Mouse (Mus musculus) spleen, embryonic (tissue): ENCODE results near the gene Rnf167.

ENCODE experiments used
- CTCF ChIA-PET: fragments of 350-600 bp; sonication (Branson Sonifier 250); formaldehyde crosslinking; loops from one replicate; lab custom pipeline; 2022; lab: Charles Lee

Gene Rnf167

GRCm38 (mm10) chr11:70635601-70636000 lies 11.4 kb upstream of the Rnf167 start:
- CTCF ChIA-PET, result no interaction called here

- CTCF ChIA-PET, result no interaction called here
Measured at GRCm38 (mm10) chr11:70637764-70638163, 9.3 kb upstream of the Rnf167 start.

DNA sequence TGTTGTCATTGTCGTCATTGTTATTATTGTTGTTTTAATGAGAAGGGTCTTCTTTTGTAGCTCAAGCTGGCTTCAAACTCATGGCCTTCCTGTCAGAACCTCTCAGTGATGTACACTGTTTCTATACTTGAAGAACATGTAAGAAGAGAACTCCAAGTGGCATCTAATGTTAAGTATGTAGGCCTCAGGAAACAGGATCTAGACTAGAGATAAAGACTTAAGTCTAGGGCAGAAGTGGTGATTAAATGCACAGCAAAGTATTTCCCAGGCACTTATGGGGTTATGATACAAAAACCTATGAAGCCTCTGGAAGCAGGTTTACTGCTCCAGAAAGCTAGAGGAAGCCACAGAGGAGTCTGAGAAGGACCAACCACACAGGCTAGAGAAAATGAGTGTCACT lies 8.7 kb upstream of the Rnf167 start:
- CTCF ChIA-PET, result no interaction called here

DNA sequence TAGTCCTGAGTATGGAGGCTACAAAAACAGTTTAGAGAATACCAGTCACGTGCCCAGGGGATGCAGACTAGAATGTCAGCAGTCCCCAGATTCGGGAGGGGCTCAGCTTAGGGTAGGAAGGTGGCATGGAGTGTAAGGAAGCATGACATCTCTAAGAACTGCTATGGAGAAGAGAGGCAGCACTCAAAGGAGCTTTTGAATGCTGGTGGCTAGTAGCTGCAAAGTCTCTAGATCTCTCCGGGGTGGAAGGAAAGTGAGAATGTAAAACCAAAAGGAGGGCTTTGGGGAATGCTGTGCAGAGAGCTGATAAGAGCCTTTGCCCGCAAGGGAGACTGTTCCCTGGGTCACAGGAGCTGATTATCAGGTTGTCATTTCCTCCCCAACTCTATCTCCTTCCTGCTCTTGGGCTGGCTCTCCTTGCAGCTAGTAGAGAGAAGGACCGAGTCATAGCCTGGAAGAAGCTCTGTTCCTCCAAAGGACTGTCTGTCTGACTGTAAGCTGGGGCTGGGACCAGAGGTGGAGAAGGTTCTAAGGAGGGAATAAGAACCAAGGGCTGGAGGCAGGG lies 8.2 kb upstream of the Rnf167 start, which contains the start of gene Gp1ba:
Gp1ba (plus strand) TSS at position 409 of the 565 bp plus-strand sequence.
- CTCF ChIA-PET, result interaction anchor here (0.6 kb wide), 1 partner anchor 117 kb away, joined by 4 read pairs; no protein-coding TSS in a partner anchor

- CTCF ChIA-PET, result interaction anchor here (0.5 to 0.7 kb wide), 2 partner anchors 133 to 150 kb away, joined by 3 read pairs; no protein-coding TSS in a partner anchor
Measured at GRCm38 (mm10) chr11:70639976-70640375, 7.1 kb upstream of the Rnf167 start.

DNA sequence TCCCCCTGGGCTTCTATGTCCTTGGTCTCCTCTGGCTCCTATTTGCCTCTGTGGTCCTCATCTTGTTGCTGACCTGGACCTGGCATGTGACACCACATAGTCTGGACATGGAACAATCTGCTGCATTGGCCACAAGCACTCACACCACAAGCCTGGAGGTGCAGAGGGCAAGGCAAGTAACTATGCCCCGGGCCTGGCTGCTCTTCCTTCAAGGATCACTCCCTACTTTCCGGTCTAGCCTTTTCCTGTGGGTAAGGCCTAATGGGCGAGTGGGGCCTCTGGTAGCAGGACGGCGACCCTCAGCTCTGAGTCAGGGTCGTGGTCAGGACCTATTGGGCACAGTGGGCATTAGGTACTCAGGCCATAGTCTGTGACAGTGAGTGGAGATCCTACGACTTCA lies 5.8 kb upstream of the Rnf167 start:
- CTCF ChIA-PET, result no interaction called here

DNA sequence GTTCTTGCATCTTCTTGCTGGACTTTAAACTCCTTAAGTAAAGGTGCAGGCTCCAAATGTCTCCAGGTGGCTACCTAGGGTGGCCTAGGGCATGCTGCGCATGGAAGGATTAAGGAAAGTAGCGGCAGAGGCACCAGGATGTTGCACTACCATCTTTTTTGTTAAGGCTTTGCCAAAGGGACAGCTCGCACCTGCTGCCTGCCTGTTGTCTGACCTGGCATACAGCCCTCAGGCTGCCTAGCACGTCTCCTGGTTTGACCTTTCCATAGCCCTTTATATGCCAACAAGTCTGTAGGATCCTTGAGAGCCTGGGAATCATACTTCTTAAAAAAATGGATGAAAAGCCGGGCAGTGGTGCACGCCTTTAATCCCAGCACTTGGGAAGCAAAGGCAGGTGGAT lies 4.0 kb upstream of the Rnf167 start:
- CTCF ChIA-PET, result no interaction called here

DNA sequence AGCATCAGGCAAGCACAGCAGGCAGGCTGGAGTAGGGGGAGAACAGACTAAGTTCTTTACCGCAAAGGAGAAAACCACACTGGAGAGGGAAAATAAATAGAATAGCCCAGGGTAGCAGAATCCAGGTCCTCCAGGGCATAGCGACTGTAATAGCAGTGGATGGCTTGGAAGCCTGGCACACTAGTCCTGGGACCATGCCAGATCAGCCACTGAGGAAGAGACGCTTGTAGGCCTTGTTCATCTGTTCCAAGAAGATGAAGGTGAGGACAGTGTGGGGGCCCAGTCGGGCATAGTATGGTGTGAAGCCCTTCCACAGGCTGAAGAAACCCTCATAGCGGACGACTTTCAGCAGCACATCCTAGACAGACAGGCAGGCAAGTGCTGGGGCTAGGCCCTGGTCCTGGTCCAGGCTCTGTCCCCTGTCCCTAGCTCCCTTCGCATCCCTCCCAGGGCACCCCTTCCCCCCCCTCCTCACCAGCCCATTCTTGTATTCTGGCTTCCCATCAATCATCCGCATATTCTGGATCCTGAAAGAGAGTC lies 2.4 kb upstream of the Rnf167 start:
- CTCF ChIA-PET, result no interaction called here

DNA sequence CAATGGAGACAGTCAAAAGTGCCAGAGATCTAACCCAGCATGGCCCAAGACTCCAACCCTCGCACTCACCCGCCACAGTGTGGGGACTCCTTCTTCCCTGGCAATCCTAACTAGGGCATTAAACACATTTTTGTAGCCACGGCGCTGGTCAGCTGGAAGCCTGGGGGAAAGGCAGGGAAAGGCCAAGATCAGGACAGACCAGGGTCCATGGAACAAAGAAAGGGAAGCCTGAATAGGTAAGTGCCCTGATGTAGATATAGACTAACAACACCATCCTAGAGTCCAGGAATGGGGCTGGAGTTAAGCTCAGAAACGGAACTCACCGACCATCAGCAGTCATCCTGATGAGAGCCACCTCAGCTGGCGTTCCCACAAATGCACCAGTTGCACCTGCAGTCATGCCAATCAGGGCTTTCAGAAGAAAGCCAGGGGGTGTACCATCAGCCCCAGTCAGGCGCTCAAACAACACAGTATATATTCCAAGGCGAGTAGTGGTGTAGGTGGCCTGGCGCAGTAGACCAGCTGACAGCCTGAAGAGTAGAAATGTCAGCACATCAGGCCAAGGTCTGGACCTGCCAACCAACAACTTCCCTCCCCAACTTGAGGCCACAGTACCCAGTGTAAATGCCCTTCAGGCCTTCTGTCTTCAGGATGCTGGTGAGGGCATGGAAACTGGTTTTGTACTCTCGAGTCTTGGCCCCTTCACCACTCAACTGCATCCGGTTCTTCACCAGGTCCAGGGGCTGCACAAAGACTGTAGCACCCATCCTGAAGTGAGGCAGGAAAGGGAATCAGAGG lies 1.4 kb upstream of the Rnf167 start:
- CTCF ChIA-PET, result interaction anchor here (1.6 kb wide), 1 partner anchor 20 kb away, joined by 3 read pairs; no protein-coding TSS in a partner anchor

GRCm38 (mm10) chr11:70646259-70646555 lies 828 bp upstream of the Rnf167 start:
- CTCF ChIA-PET, result interaction anchor here (1.6 kb wide), 1 partner anchor 21 kb away, joined by 3 read pairs; no protein-coding TSS in a partner anchor

- CTCF ChIA-PET, result no interaction called here
Measured at GRCm38 (mm10) chr11:70647716-70648420, 833 bp downstream of the Rnf167 start.

DNA sequence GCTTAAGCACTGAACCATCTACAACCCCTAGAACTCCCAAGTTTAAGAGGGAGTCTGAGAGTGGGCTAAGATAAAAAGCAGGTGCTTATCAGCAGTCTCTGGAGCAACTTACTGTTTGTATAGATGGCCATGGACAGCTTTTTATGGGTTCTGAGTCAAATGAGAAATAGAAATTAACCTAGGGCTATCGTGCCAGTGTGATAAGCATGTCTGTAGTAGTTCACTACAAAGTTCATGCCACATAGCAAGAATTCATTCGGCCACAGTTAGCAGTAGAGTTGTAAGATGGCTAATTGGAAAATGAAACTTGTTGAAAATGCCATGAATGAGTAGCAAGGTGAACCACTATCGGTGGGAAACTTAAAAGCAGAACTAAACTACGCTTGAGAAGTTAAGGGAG lies 1.5 kb downstream of the Rnf167 start:
- CTCF ChIA-PET, result no interaction called here

DNA sequence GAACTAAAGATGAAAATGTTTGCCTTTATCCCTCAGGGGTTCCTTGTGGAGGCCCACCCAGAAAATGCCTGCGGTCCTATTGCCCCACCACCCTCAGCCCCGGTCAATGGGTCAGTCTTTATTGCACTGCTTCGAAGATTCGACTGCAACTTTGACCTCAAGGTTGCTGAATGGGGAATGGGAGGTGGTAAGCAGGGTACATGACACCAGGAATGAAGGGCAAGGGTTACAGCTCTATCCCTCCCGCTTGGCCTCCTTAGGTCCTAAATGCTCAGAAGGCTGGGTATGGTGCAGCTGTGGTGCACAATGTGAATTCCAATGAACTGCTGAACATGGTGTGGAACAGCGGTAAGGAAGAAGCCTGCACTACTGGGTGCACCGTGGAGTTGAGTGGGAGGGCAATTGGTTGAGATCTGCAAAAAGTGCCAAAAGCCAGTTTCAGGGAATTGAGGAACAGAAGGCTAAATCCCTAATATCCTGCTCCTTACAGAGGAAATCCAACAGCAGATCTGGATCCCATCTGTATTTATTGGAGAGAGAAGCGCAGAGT lies 2.2 kb downstream of the Rnf167 start:
- CTCF ChIA-PET, result no interaction called here

DNA sequence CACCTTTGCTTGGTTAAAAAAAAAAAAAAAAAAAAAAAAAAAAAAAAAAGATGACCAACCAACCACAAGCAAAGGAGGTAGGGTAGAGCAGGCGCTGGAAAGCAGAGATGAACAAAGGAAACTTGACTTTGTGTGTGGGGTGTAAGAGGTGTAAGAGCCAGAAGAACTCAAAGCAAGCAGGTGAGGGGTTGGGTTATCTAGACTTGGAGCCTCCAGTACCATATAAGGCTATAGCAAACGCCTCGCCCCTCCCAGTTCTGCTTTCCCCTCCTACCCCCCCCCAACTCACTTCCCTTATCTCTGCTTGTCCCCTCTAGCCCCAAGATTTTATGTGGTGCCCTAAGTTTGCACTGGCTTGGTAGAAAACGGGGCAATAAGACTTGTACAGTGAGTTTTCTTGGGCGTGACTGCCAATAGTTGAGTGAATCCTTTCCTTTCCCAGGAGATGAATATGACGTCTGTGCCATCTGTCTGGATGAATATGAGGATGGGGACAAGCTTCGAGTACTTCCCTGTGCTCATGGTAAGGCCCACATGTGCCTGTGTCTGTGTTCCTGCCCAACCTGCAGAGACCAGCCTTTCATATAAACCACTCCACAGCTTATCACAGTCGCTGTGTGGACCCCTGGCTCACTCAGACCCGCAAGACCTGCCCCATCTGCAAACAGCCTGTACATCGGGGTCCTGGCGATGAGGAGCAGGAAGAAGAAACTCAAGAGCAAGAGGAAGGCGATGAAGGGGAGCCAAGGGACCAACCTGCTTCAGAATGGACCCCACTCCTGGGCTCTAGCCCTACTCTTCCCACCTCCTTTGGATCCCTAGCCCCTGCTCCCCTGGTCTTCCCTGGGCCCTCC lies 3.5 kb downstream of the Rnf167 start:
- CTCF ChIA-PET, result no interaction called here

DNA sequence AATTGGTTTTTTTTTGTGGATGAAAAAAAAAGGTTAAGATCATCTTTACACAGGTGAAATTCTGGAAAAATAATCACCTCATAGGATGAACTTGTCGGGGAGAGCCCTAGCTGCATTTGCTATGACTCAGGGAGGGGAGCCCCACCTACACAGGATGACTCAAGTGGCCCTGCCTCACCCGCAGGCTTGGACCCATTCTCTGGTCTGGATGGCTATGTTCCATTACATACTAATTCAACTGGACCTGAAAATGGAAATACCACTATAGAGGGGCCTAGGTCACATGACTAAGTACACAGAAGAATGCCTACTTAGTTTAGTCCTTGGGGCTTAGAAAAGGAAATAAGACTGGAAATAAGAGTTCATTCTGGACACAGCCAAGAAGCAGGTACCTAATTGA lies 4.4 kb downstream of the Rnf167 start:
- CTCF ChIA-PET, result no interaction called here

DNA sequence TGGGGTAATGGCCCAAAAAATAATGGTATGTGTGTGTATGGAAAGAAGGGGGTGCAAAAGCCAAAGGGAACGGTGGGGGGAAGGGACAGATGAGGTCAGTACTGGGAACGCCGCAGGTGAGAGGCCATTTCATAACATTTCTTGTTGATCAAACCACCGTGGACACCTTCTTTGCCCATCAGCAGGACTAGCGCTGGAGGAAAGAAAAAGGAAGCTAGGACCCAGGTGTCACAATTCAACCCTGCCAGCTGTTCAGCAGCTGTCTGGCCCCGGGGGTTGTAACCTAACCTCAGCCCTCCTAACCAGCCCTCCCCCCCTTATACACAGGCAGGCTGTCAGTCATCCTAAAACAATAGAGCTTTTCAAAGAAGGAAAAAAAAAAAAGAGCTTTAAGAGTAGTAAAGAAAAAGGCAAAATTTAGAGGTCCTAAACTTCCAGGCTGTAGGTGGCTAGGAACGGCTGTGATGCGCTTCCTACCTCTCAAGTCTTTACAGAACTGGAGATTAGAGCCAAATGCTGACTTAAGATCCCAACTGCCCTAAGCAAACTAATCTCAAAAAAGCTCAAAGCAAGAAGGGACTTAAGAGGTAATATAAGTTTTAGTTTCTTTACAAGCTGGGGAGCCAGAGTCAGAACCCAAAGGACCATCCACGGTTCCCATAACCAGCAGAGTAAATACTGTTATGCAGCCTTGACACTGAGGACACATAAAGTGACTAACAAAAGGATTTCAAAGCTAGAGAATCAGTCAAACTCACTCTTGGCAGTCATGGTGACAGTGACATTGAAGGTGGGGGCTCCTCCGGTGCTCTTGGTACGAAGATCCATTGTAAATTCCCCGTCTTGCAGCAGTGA lies 5.2 kb downstream of the Rnf167 start:
- CTCF ChIA-PET, result interaction anchor here (0.8 kb wide), 1 partner anchor 48 kb away, joined by 3 read pairs; the partner anchor contains the start of genes Inca1 and Kif1c

DNA sequence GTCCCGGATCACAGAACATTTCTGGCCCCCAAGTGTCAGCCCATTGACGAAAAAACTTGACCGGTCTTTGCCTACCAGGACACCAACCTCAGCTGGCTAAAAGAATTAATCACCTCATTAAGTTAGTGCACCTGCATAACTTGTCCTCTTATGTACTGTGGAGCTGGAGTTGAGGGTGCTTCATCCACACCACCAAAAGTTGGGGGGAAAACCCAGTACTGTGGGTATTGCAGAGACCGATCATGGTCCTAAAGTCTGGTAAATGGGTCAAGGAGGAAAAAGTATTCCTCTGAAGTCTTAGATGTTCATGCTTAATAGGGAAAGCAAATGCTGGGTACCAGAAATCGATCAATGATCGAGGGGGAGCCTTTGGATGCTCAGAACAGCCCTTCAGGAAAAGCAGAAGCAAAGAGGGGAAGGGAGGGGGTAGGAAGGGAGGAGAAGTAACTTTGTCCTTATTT lies 5.9 kb downstream of the Rnf167 start:
- CTCF ChIA-PET, result interaction anchor here (0.8 kb wide), 1 partner anchor 47 kb away, joined by 3 read pairs; the partner anchor contains the start of genes Inca1 and Kif1c

GRCm38 (mm10) chr11:70653345-70654197 lies 6.5 kb downstream of the Rnf167 start:
- CTCF ChIA-PET, result interaction anchor here (0.7 to 1.0 kb wide), 2 partner anchors 127 to 161 kb away, joined by 3 read pairs; no protein-coding TSS in a partner anchor
